Mouse (Mus musculus): ENCODE data around the gene Rbak. TPM values are rescaled to one million over a fixed set of nuclear protein-coding genes. Genes with fewer than 3 reads are reported as not detected.
A peak's percentile ranks its signal among the peaks of the same experiment; 100 is the strongest.
"Not testable (repeated sequence)": the region's sequence is repeated elsewhere in the genome, so short reads cannot be mapped to it uniquely, and the experiment has no call there.

Rbak gene
- total RNA-seq (2017), result 4.8 and 8.4 TPM in 2 replicates

GRCm38 (mm10) chr5:143180255-143181076, at the start of gene Rbak, which contains the start of gene Spdye4b:
TSS of gene Rbak (minus strand) at chr5:143180775.
TSS of gene Spdye4b (plus strand) at chr5:143181017.
- peak; percentile 96 for ATAC-seq (replicated peaks; ENCODE audit: low read depth, poor library complexity, severe bottlenecking)

GRCm38 (mm10) chr5:143226790-143227189, 46.2 kb upstream of the Rbak start, which contains the start of gene Spdye4a:
TSS of gene Spdye4a (minus strand) at chr5:143226890.
- no peak for ATAC-seq (replicated peaks; ENCODE audit: low read depth, poor library complexity, severe bottlenecking)

DNA sequence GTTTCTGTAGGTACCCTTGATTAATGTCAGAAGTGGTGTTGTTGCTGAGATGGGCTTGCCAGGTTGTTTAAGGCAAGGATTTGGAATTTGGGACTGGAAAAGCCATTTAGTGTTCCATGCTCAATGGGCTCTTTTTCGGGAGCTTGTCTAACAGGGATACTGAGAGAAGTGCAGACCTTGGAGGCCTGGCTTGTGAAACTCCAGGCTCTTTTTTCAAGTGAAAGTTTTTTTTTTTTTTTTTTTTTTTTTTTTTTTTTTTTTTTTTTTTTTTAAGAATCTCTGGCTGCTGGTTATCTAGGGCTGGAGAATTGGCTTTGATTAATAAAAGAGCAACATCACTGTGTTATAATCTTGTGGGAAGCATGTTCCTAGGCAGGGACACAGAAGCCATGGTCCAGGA, 41.7 kb upstream of the Rbak start:
- ATAC-seq (replicated peaks; ENCODE audit: low read depth, poor library complexity, severe bottlenecking), result no peak

DNA sequence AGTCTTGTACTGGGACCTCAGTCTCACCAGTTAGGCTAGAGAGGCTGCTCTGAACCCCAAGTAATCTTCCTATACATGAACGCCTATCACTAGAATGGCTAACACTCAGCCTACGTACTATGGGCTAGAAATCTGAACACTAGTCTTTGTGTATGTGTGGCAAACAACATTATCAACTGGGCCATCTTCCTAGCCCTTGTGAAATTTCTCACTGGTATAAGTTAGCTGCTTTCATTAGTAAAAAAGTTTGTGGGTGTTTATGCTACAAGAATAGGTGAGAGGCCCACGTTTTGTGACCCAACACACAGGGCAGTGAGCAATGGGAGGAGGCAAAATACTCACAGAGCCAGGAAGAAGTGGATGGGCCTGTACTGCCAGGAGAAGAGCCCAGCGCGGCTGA, 40.4 kb upstream of the Rbak start:
- no peak for ATAC-seq (replicated peaks; ENCODE audit: low read depth, poor library complexity, severe bottlenecking)

GRCm38 (mm10) chr5:143213832-143214231, 33.3 kb upstream of the Rbak start:
- ATAC-seq (replicated peaks; ENCODE audit: low read depth, poor library complexity, severe bottlenecking), result no peak

DNA sequence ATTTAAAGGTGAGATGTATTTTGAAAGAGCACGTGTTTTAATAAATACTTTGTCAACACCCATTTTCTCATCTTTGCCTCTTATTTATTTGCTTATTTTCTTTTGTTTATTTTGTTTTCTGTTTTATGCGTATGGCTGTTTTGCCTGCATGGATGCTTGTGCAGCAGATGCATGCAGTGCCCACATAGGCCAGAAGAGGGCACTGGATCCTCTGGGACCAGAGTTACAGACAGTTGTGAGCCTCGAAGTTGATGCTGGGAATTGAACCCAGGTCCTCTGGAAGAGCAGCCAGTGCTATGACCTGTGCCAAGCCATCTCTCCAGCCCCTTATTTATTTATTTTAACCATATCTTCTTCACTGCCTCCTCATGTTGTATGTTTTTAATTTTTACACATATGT, 24.4 kb upstream of the Rbak start:
- no peak for ATAC-seq (replicated peaks; ENCODE audit: low read depth, poor library complexity, severe bottlenecking)

- no peak for ATAC-seq (replicated peaks; ENCODE audit: low read depth, poor library complexity, severe bottlenecking)
Observed at GRCm38 (mm10) chr5:143196506-143196905, 15.9 kb upstream of the Rbak start.

DNA sequence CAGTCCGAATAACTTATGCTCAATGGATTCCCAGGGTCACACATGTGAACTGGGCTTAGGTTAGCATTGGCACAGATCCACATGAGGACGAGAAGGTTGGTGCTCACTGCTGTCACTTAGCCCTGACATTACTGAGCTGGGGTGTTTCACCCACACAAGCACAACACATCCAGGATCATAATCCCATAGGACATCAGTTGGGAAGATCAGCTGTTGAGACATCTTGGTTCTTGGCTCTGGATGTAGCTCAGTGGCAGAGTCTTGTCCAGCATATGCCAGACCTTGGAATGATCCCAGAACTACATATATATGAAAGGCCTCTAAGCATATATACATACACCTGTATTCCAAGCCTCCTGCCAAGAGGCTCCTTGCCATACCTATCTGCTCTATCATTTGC, 14.6 kb upstream of the Rbak start:
- ATAC-seq (replicated peaks; ENCODE audit: low read depth, poor library complexity, severe bottlenecking), result no peak

DNA sequence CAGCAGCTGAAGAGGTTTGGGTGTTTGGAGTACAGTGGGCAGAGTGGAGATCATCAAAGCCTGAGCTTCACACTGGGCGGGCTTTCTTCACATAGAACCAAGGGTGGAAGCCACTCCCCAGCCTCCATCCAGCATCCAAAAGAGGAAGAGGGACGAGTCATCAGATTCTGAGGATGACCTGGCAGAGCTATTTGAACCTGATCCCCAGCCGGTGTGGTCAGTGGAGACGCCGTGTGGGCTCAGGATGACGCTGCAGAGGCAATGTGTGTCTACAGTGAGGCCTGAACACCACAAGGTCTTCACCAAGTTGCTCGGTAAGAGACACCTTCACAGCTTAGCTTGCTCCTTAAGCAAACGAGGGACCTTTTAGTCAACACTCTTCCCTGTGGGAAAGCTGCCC, 14.2 kb upstream of the Rbak start:
- ATAC-seq (replicated peaks; ENCODE audit: low read depth, poor library complexity, severe bottlenecking), result 0 out of 2 replicates have a peak, but pooled peaks have one; percentile 32

DNA sequence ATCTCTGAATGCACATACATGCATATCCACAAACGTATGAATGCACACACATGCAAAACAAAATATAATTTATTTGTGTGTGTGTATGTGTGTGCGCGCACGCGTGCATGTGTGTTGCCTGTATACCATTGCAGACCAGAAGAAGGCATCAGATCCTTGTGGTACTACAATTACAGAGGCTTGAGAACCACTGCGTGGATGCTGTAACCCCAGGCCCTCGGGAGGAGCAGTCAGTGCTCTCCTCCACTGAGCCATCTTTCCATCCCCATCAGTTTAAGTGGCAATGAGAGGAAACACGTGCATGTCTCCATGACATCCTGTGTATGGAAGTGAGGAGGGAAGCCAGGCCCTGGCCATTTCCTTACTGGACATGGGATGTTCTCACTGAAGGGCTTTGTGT, 12.2 kb upstream of the Rbak start:
- ATAC-seq (replicated peaks; ENCODE audit: low read depth, poor library complexity, severe bottlenecking), result no peak

GRCm38 (mm10) chr5:143188014-143188413, 7.4 kb upstream of the Rbak start:
- not testable (repeated sequence) for ATAC-seq (replicated peaks; ENCODE audit: low read depth, poor library complexity, severe bottlenecking)

DNA sequence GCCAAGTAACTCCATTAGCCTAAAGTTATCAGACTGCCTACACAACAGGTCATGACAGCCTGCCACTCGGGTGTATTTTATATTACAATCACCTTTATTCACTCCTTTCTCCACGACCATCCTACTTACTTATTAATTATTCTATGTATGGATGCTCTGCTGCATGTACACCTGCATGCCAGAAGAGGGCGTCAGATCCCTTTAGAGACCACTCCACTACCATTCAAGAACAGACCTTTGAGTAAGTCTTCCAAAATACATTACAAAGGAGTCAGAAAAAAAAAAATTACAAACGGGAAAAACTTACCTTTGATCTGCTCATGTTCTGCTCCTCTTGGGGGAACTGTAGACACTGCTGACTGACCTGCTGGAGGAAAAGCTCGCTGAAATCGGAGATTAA, 1.4 kb downstream of the Rbak start:
- ATAC-seq (replicated peaks; ENCODE audit: low read depth, poor library complexity, severe bottlenecking), result 0 out of 2 replicates have a peak, but pooled peaks have one; percentile 13

DNA sequence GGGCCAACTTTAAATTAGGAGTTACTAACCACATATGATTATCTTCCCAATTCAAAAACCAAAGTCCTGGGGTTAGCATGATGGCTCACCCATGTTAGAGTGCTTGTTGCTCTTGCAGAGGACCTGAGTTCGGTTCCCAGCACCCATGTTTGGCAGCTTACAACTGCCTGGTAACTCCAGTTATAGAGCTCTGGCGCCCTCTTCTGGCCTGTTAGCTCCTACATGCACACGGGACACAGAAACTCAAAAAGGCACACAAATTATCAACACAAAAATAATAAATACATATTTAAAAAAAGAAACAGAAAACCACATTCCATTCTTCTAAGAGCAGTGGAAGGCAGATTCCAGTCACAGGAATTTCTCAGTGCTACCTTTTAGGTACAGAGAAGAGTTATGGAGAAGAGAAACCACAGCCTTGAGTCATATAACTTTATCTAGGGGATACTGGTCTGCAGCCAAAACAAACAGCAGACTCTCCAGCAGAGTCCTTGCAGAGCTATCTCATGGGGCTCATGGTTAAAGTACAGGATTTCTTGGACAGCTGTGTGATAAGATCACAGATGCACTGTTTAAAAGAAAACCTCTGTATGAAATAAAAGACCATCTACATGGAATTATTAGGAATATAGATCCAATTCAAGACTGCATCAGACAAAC, 2.9 kb downstream of the Rbak start:
- ATAC-seq (replicated peaks; ENCODE audit: low read depth, poor library complexity, severe bottlenecking), result no peak

DNA sequence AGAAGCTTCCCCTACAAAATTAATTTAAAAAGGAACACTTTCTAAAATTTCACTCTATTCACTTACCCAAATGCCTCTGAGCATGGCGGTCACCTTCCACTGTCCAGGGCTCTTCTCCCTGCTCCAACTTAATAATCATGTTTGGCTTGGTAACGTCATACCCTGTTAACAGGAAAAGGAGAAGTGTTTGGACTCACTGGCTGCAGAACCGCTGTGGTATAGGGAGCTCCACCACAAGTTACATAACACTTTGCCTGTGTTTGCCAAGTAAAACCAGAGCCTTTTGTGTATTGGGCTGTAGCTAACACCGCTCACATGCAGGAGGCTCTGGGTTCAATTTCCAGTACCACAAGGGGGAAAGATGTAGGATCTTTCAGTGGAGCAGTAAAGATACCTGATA, 4.6 kb downstream of the Rbak start:
- ATAC-seq (replicated peaks; ENCODE audit: low read depth, poor library complexity, severe bottlenecking), result peak; percentile 41

- peak; percentile 83 for ATAC-seq (replicated peaks; ENCODE audit: low read depth, poor library complexity, severe bottlenecking)
Observed at GRCm38 (mm10) chr5:143165508-143166070, 15.0 kb downstream of the Rbak start.

- ATAC-seq (replicated peaks; ENCODE audit: low read depth, poor library complexity, severe bottlenecking), result no peak
Observed at GRCm38 (mm10) chr5:143155534-143155933, 25.0 kb downstream of the Rbak start.

DNA sequence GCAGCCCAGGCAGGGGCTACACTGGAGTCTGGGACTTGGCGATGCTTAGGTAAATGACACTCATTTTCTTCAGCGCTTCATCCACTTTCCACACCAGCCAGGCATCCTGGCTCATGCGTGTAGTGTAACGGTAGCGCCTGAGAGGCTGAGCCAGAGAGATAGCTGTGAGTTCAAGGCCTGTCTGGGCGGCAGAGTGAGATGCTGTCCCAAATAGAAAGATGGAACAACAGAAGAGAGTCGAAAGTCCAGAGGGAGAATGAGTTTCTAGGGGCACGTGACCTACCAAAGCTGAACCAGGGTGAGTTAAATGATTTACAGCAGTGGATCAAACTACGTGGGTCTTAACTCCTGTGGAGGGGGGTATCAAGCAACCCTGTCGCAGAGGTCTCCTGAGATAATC, 26.8 kb downstream of the Rbak start:
- ATAC-seq (replicated peaks; ENCODE audit: low read depth, poor library complexity, severe bottlenecking), result no peak

DNA sequence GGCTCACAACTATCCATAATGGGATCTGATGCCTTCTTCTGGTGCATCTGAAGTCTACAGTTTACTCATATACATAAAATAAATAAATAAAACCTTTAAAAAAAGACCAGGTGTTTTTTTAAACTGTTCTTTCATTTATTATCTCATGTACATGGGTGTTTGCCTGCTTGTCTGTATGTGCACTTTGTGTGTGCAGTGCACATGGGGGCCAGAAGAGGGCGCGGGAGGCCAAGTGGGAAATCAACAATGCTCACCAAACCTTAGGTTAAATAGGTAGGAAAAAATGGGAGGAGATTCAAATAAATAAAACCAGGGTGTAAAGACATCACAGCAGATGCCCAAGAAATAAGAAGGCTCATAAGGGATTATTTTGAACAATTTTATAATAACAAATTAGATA, 30.5 kb downstream of the Rbak start:
- no peak for ATAC-seq (replicated peaks; ENCODE audit: low read depth, poor library complexity, severe bottlenecking)

DNA sequence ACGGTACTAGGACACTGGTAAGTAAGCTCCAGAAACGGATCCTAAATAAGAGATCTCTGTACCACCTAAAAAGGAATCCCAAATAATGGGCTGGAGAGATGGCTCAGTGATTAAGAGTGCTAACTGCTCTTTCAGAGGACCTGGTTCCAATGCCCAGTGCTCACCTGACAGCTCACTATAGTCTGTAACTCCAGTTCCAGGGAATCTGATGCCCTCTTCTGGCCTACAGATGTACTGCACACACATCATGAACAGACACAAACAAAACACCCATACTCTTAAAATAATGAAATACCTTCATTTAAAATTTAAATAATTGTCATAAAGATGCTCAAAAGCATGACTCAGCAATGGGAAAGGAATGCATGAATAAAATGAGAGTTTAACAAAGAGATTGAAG, 31.0 kb downstream of the Rbak start:
- no peak for ATAC-seq (replicated peaks; ENCODE audit: low read depth, poor library complexity, severe bottlenecking)

DNA sequence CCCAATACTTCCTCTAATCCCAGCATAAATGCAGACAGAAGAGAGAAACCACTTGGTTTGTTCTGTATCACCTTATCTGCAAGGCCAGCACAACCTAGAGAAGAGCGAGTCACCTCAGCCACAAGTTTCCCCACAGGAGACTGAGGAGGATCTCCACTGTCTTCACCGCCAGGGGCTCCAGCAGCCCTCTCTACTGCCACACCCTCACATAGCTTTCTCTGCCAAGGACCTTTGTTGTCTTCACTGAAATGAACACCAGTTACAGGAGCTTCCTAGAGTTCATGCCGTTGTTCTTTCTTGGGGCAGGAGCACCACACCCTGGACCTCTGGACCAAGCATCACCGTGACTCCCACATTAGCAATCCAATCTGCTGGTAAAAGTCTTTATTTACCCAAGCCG, 31.9 kb downstream of the Rbak start:
- ATAC-seq (replicated peaks; ENCODE audit: low read depth, poor library complexity, severe bottlenecking), result no peak

DNA sequence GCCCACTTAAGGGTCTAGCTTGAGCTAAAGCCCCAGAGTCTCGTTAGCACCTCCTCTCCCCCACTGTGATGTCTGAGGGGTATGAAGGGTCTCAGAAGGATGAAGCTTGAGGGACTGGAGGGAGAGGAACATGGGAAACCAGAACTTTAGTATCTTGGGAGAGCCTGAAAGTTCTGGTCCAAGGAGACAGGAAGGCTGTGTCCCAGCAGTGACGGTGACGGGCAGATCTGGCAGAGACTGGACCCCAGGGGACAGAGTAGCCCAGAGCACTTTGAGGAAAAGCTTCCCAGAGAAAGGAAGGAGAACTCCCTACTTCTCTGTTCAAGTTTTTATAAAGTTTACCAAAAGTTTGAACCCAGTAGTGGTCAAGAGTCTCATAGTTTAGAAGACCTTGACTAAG, 33.1 kb downstream of the Rbak start, which contains the start of gene Olfr718-ps1:
TSS of gene Olfr718-ps1 (minus strand) at position 101 of the 400 bp plus-strand sequence.
- no peak for ATAC-seq (replicated peaks; ENCODE audit: low read depth, poor library complexity, severe bottlenecking)

All from common myeloid progenitor, adult 5-6 weeks (primary cell).